Mouse (Mus musculus): ENCODE measurements around the gene Dusp7. TPM values are rescaled to one million over a fixed set of nuclear protein-coding genes. Genes with fewer than 3 reads are reported as not detected.

The Dusp7 gene
- total RNA-seq, 1 experiment = 4.5 TPM

GRCm38 (mm10) chr9:106354810-106355209, 13.6 kb upstream of the Dusp7 start:
- Histone ChIP-seq H3K4me3 (ENCODE audit: insufficient read depth in 1 of 2, low read depth in 1 of 2, low read length in 2 of 2, poor library complexity in 1 of 2, severe bottlenecking in 1 of 2) (no peak overlapping the region), H3K9ac (ENCODE audit: insufficient read depth, low read depth, low read length, poor library complexity, severe bottlenecking) (no peak overlapping the region), H3K9me3 (ENCODE audit: control insufficient read depth, insufficient read depth, low read depth, low read length) (no peaks in the 10 kb centered on the region), H3K36me3 (ENCODE audit: control insufficient read depth, insufficient read depth, low read length, poor library complexity, severe bottlenecking) (no peaks in the 10 kb centered on the region), H3K27ac (ENCODE audit: insufficient read depth, low read depth, low read length, poor library complexity, severe bottlenecking) (no peak overlapping the region), H3K4me1 (ENCODE audit: control insufficient read depth in 2 of 2, insufficient read depth in 2 of 2, low read length in 2 of 2, poor library complexity in 1 of 2) (peaks cover 0 to 7% of the 10 kb centered on the region in 2 experiments; a peak in 2 of 4 replicates)
- DNase-seq (ENCODE audit: low read depth, low spot score) = no peak
- in situ Hi-C loops (cut with MboI; ENCODE audit: low sequenced_read_pairs in 2 of 2, unreplicated experiment in 2 of 2) = no loop called here
- TF ChIP-seq ZC3H11A (IDR thresholded peaks at IDR 0.05; ENCODE audit: borderline replicate concordance, low read depth, low read length) (no peak), ZNF384 (IDR thresholded peaks at IDR 0.05; ENCODE audit: low read depth, low read length) (no peak), CHD2 (IDR thresholded peaks at IDR 0.05; ENCODE audit: low read depth, low read length) (no peak), HCFC1 (IDR thresholded peaks at IDR 0.05; ENCODE audit: borderline replicate concordance, insufficient read depth, low read length) (no peak), MAFK (IDR thresholded peaks at IDR 0.05; ENCODE audit: insufficient read depth, low read depth, low read length) (no peak)

GRCm38 (mm10) chr9:106355217-106355974, 13.0 kb upstream of the Dusp7 start:
- in situ Hi-C loops (cut with MboI; ENCODE audit: low sequenced_read_pairs in 2 of 2, unreplicated experiment in 2 of 2) = no loop called here
- H3K4me1 ChIP-seq (ENCODE audit: control insufficient read depth in 2 of 2, insufficient read depth in 2 of 2, low read length in 2 of 2, poor library complexity in 1 of 2) = peaks cover 0 to 7% of the 10 kb centered on the region in 2 experiments; a peak in 2 of 4 replicates
- DNase-seq (ENCODE audit: low read depth, low spot score) = no peak

GRCm38 (mm10) chr9:106355975-106356286, 12.5 kb upstream of the Dusp7 start:
- Histone ChIP-seq H3K4me3 (ENCODE audit: insufficient read depth in 1 of 2, low read depth in 1 of 2, low read length in 2 of 2, poor library complexity in 1 of 2, severe bottlenecking in 1 of 2) (no peak overlapping the region), H3K9ac (ENCODE audit: insufficient read depth, low read depth, low read length, poor library complexity, severe bottlenecking) (no peak overlapping the region), H3K9me3 (ENCODE audit: control insufficient read depth, insufficient read depth, low read depth, low read length) (no peaks in the 10 kb centered on the region), H3K36me3 (ENCODE audit: control insufficient read depth, insufficient read depth, low read length, poor library complexity, severe bottlenecking) (no peaks in the 10 kb centered on the region), H3K4me1 (ENCODE audit: control insufficient read depth in 2 of 2, insufficient read depth in 2 of 2, low read length in 2 of 2, poor library complexity in 1 of 2) (peaks cover 0 to 7% of the 10 kb centered on the region in 2 experiments; a peak in 2 of 4 replicates), H3K27ac (ENCODE audit: insufficient read depth, low read depth, low read length, poor library complexity, severe bottlenecking) (no peak overlapping the region)
- TF ChIP-seq MAFK (IDR thresholded peaks at IDR 0.05; ENCODE audit: insufficient read depth, low read depth, low read length) (no peak), HCFC1 (IDR thresholded peaks at IDR 0.05; ENCODE audit: borderline replicate concordance, insufficient read depth, low read length) (no peak), CHD2 (IDR thresholded peaks at IDR 0.05; ENCODE audit: low read depth, low read length) (no peak), ZNF384 (IDR thresholded peaks at IDR 0.05; ENCODE audit: low read depth, low read length) (no peak), ZC3H11A (IDR thresholded peaks at IDR 0.05; ENCODE audit: borderline replicate concordance, low read depth, low read length) (no peak)
- in situ Hi-C loops (cut with MboI; ENCODE audit: low sequenced_read_pairs in 2 of 2, unreplicated experiment in 2 of 2) = no loop called here
- no peak for DNase-seq (ENCODE audit: low read depth, low spot score)

More at GRCm38 (mm10) chr9:106355217-106355974, 13.0 kb upstream of the Dusp7 start:
- TF ChIP-seq CHD2 (IDR thresholded peaks at IDR 0.05; ENCODE audit: low read depth, low read length) (no peak), HCFC1 (IDR thresholded peaks at IDR 0.05; ENCODE audit: borderline replicate concordance, insufficient read depth, low read length) (no peak), ZC3H11A (IDR thresholded peaks at IDR 0.05; ENCODE audit: borderline replicate concordance, low read depth, low read length) (no peak), MAFK (IDR thresholded peaks at IDR 0.05; ENCODE audit: insufficient read depth, low read depth, low read length) (no peak), ZNF384 (IDR thresholded peaks at IDR 0.05; ENCODE audit: low read depth, low read length) (no peak)
- H3K4me3 ChIP-seq (ENCODE audit: insufficient read depth in 1 of 2, low read depth in 1 of 2, low read length in 2 of 2, poor library complexity in 1 of 2, severe bottlenecking in 1 of 2) = no peak overlapping the region
- H3K9ac ChIP-seq (ENCODE audit: insufficient read depth, low read depth, low read length, poor library complexity, severe bottlenecking) = no peak overlapping the region
- H3K27ac ChIP-seq (ENCODE audit: insufficient read depth, low read depth, low read length, poor library complexity, severe bottlenecking) = no peak overlapping the region
- no peaks in the 10 kb centered on the region for H3K36me3 ChIP-seq (ENCODE audit: control insufficient read depth, insufficient read depth, low read length, poor library complexity, severe bottlenecking)
- no peaks in the 10 kb centered on the region for H3K9me3 ChIP-seq (ENCODE audit: control insufficient read depth, insufficient read depth, low read depth, low read length)

- H3K4me1 ChIP-seq (ENCODE audit: control insufficient read depth in 2 of 2, insufficient read depth in 2 of 2, low read length in 2 of 2, poor library complexity in 1 of 2) = peaks cover 0 to 4% of the 10 kb centered on the region in 2 experiments; a peak in 2 of 4 replicates
- H3K9ac ChIP-seq (ENCODE audit: insufficient read depth, low read depth, low read length, poor library complexity, severe bottlenecking) = no peak overlapping the region
- in situ Hi-C loops (cut with MboI; ENCODE audit: low sequenced_read_pairs in 2 of 2, unreplicated experiment in 2 of 2) = no loop called here
- H3K27ac ChIP-seq (ENCODE audit: insufficient read depth, low read depth, low read length, poor library complexity, severe bottlenecking) = no peak overlapping the region
- DNase-seq (ENCODE audit: low read depth, low spot score) = no peak
- no peak overlapping the region for H3K4me3 ChIP-seq (ENCODE audit: insufficient read depth in 1 of 2, low read depth in 1 of 2, low read length in 2 of 2, poor library complexity in 1 of 2, severe bottlenecking in 1 of 2)
- TF ChIP-seq ZC3H11A (IDR thresholded peaks at IDR 0.05; ENCODE audit: borderline replicate concordance, low read depth, low read length) = no peak
- no peak for TF ChIP-seq ZNF384 (IDR thresholded peaks at IDR 0.05; ENCODE audit: low read depth, low read length)
- no peak for TF ChIP-seq MAFK (IDR thresholded peaks at IDR 0.05; ENCODE audit: insufficient read depth, low read depth, low read length)
- TF ChIP-seq CHD2 (IDR thresholded peaks at IDR 0.05; ENCODE audit: low read depth, low read length) = no peak
- no peak for TF ChIP-seq HCFC1 (IDR thresholded peaks at IDR 0.05; ENCODE audit: borderline replicate concordance, insufficient read depth, low read length)
- H3K9me3 ChIP-seq (ENCODE audit: control insufficient read depth, insufficient read depth, low read depth, low read length) = no peaks in the 10 kb centered on the region
- no peaks in the 10 kb centered on the region for H3K36me3 ChIP-seq (ENCODE audit: control insufficient read depth, insufficient read depth, low read length, poor library complexity, severe bottlenecking)
Measured at GRCm38 (mm10) chr9:106356323-106356844, 12.0 kb upstream of the Dusp7 start.
